Mouse (Mus musculus) layer of hippocampus, adult 9-10 months (tissue): ENCODE measurements around the gene Il12rb2.

Source experiments
- DNase-seq: peaks from one replicate; pipeline ENCODE4 v3.0.0; 2022; ENCODE audit warnings: low spot score

The Il12rb2 gene

GRCm38 (mm10) chr6:67375982-67376391 is at the start of gene Il12rb2:
Il12rb2 (minus strand) TSS chr6:67376188.
- DNase-seq, result no peak

GRCm38 (mm10) chr6:67421761-67422160 is 45.8 kb upstream of the Il12rb2 start:
- no peak for DNase-seq

GRCm38 (mm10) chr6:67416557-67416956 is 40.6 kb upstream of the Il12rb2 start:
- no peak for DNase-seq

DNA sequence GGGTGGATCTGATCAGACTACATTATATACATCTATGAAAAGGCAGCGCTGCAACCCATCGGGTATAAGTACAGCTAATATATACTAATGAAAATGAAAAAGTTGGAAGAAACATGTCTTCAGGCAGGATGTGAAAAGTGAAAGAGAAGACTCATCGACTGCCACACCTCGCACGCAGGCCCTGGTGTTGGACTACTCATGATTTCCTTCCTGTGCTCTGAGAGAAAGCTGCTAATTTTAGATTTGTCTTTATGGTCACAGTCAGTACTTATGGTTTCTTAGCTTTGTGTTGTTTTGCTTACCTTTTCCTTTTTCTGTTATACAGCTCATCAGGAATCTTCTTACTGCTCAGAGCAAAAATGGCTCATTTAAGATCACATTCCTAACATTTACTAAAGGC is 39.3 kb upstream of the Il12rb2 start:
- no peak for DNase-seq

GRCm38 (mm10) chr6:67413378-67413777 is 37.4 kb upstream of the Il12rb2 start:
- DNase-seq, result no peak

- DNase-seq, result no peak
Observed at GRCm38 (mm10) chr6:67405281-67405682, 29.3 kb upstream of the Il12rb2 start.

- DNase-seq, result no peak
Observed at GRCm38 (mm10) chr6:67399551-67399950, 23.6 kb upstream of the Il12rb2 start.

DNA sequence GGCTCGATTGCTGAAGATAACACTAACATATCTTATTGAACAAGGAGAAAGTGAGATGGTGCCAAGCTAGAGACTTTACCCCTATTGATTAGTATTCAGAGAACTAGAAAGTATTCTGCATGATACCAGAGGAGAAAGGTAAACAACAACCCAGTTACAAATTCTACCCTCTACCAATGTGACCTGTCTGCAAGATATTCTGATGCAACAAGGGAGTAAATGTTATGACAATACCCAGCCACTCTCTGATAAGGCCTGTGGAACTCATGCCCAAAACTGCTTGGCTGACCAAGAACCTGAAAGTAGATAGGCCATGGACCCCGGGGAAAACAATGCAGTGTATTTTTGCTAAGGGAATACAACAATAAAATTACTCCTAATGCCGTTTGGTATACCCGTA is 10.2 kb downstream of the Il12rb2 start:
- no peak for DNase-seq

DNA sequence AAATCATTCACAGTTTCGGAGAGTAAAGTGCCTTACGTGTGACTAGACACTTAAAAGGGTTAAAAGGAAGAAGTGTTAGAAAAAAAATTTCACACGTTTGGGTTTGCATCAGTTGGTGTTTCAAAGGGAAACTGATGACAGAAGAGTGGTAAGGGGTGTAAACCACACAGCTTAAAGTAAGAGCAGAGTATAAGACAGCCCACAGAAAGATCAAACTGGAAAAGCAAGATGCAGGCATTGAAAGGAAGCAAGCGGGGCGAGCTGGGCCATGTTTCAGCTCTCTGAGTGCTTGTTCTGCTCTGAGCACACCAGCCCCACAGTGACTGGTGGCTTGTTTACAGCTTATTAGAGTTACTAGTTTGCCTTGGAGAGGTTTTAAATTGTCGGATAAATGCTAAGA is 27.9 kb downstream of the Il12rb2 start:
- no peak for DNase-seq

- no peak for DNase-seq
Observed at GRCm38 (mm10) chr6:67339494-67339893, 36.5 kb downstream of the Il12rb2 start.

DNA sequence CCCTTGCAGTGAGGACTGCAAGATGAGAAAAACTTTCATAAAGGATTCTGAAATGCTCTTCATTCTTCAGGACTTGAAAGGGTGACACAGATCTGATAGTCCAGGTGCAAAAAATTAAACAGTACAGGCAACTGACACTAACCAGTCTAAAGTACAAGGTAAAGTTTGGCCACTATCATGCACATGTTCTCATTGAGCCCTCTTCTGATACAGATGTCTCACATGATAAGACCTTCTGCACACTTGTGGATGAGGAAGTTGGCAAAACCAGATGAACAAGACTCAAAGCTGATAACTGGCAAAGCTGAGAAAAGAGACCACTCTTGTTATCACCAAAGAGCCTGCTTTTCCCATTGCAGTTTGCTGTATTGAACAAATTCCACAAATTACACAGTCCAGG is 38.0 kb downstream of the Il12rb2 start:
- DNase-seq, result no peak

DNA sequence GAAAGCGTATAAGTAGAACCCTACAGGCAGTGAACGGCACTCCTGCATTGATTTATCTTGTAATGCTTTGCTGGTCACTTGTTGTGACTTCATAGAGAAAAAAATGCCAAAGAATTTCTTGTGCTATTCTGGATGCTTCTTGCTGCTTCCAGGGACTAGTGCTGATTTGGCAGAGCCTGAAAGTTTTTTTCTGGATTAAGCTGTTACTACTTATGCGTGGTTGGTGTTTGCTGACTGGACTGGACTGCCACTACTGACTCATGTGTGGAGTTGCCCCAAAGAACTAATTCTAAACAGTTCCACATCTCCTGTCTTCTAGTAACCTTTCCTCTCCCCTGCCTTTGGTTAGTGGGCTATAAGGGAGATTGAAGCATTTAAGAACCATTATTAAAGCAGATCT is 52.2 kb downstream of the Il12rb2 start:
- DNase-seq, result no peak

DNA sequence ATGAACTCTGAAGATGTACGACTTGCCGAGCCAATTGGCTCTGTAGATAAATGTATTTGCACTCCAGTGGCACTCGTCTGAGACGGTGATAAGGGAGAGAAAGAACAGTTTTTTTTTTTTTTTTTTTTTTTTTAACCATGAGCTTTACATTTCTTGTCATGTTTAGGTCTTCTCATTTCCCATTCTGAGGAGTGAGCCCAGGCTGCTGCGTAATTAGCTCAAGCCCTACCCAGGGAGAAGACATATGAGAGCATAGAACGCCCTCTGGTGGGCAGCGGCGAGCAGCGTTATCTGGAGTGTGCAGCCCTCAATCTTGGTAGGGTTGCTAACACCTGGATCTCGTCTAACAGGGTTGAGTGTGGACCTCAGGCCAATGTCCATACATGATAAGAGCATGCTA is 57.5 kb downstream of the Il12rb2 start:
- DNase-seq, result peak; percentile 30

DNA sequence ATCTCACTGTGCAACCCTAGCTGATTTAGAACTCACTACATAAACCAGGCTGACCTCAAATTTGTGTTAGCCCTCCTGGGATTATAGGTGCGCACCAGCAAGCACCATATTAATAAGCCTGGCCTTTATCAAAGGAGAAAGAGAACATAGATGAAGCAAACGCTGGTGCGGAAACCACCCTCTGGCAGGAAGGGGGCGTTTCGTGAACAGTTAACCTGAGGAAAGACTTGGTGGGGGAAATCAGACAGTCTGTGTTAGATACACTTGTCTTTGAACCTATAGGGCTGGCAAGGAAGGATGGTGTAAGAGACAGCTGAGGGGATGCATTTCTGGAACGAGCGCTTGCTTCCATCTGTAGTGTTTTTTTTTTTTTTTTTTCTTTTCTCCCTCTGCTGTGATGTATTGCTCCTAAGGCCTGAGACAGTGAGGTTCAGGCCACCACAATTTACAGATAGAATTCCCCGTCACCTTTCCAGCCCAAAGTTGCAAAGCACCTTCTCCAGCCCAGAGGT is 58.1 kb downstream of the Il12rb2 start:
- no peak for DNase-seq

DNA sequence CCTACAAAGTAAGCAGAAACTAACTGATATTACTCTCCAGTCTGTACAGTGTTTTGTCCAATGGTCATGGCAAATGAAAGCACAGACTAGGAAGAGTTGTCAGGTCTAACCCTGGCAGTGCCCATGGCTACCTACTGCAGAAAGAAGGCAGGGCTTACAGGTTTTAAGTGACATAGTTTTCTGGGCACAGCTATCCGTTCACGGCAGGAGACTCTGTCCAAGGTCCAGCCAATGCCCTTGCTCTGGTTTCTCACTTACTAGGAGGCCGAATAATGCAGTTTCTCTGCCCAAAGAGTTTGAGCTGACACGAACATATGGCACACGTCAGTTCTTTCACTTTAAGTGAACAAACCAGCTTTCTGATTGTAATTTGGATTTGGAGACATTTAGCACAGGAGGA is 58.9 kb downstream of the Il12rb2 start:
- DNase-seq, result no peak

DNA sequence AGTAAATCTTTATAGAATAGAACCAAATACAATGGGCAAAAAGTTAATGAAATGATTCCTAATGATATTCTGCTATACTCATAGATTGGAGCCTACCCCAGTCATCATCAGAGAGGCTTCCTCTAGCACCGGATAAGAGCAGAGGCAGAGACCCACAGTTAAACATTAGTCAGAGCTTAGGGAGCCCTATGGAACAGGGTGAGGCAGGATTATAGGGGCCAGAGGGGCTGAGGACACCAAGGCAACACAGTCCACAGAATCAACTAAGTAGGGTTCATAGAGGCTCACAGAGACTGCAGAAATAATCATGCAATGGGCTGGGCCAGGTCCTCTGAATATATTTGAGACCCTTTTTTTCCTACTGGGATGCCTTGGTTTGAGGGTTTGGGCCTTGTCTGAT is 61.3 kb downstream of the Il12rb2 start:
- DNase-seq, result no peak

GRCm38 (mm10) chr6:67309752-67310151 is 66.2 kb downstream of the Il12rb2 start:
- DNase-seq, result no peak

DNA sequence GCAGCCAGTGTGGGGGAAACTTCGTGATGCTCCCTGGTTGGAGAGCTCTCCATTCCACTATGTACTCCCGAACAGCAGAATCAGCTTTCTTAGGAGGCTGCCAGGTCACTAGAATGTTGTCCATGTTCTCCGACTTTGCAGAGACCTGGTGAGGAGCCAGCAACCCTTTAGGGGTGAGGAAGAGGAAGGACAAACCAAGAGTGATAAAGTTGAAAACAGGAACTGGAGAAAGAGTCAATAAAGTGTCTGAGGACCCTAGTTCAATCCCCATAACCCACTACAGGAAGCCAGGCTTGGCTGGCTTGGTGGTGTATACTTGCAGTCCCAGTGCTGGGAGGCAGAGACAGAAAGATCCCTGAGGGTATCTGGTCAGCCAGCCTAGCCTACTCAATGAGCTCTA is 67.0 kb downstream of the Il12rb2 start:
- DNase-seq, result no peak

GRCm38 (mm10) chr6:67303210-67303609 is 72.8 kb downstream of the Il12rb2 start:
- DNase-seq, result no peak

GRCm38 (mm10) chr6:67302471-67302870 is 73.5 kb downstream of the Il12rb2 start:
- no peak for DNase-seq

GRCm38 (mm10) chr6:67301230-67301629 is 74.8 kb downstream of the Il12rb2 start:
- DNase-seq, result no peak

DNA sequence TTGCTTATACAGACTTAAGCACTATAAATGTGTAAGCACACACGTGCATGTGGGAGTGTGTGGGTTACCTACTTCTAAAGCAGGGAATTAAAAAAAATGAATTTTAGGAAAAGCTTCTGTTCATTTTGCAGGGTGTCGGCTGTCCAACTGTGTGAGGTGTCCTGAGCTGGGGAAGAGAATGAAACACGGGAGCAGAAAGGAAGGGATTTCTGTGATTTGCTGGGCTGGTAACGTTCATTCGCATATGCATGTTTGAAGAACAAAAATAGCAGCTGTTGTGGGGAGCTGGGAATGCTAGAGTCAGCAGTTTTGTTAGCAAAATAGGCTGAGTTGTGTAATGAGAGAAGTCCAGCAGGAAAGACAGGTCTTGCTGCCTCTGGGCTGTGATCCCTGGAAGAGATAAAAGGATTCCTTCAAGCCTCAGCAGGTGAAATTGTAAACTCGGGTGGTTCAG is 75.3 kb downstream of the Il12rb2 start:
- DNase-seq, result no peak

- no peak for DNase-seq
Observed at GRCm38 (mm10) chr6:67300300-67300699, 75.7 kb downstream of the Il12rb2 start.

- no peak for DNase-seq
Observed at GRCm38 (mm10) chr6:67298742-67299141, 77.2 kb downstream of the Il12rb2 start.

DNA sequence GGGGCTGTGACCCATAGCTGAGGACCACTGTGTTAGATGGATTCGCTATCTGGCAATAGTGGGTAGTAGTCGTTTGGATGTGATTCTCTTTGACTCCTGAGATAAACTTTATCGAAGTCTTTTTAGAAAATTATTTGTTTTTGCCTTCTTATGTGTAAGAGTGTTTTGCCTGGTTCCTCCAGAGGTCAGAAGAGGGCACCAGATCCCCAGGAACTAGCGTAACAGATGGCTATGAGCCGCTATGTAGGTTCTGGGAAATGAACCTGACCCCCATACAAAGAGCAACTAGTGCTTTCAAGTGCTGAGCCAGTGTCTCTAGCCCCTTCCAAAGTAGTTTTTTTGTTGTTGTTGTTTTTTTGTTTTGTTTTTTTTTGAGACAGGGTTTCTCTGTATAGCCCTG is 79.9 kb downstream of the Il12rb2 start:
- DNase-seq, result no peak
